ENCODE assay signal across 8 mouse cellular contexts in genomic region chr1:183344886-183345816, GRCm38 (mm10). TPM values are rescaled to one million over a fixed set of nuclear protein-coding genes. Genes with fewer than 3 reads are reported as not detected.
A peak's percentile ranks its signal among the peaks of the same experiment; 100 is the strongest.
DNase-seq lines count a peak whose midpoint lies in the region; ATAC-seq and TF ChIP-seq lines count a peak whose summit lies in the region.

No protein-coding gene starts in this region.

- H3K79me2 ChIP-seq in CH12.LX (replicated peaks; ENCODE audit: control insufficient read depth, extremely low read depth, insufficient read depth, poor library complexity, severe bottlenecking) = peaks cover 16% of the 10 kb centered on the region

- H3K9ac ChIP-seq in CH12.LX (ENCODE audit: insufficient read depth, low read depth) = peak overlapping the region; percentile 76
- peak overlapping the region; percentile 87 for H3K9ac ChIP-seq in heart, embryonic 14.5 days (ENCODE audit: low read length)
- H3K9ac ChIP-seq in liver, embryonic 13.5 days = peak overlapping the region; percentile 95
- peak overlapping the region; percentile 67 for H3K9ac ChIP-seq in stomach, embryonic 14.5 days (replicated peaks; ENCODE audit: low read depth, low read length)

- TF ChIP-seq POLR2A in CH12.LX (IDR thresholded peaks at IDR 0.05; ENCODE audit: low read depth, low read length) = peak; percentile 61

- no peak for TF ChIP-seq RAD21 in CH12.LX (IDR thresholded peaks at IDR 0.05; ENCODE audit: low read depth, low read length)

- TF ChIP-seq EP300 in CH12.LX (IDR thresholded peaks at IDR 0.05; ENCODE audit: low read length) = no peak

- in situ Hi-C loops in CH12.LX (cut with MboI; ENCODE audit: low pct_ligation_motif_present, low pct_unique_long_range_greater_than_20kb, low sequenced_read_pairs) = no loop called here

- peak overlapping the region; percentile 90 to 97 (median 95) for H3K4me3 ChIP-seq in CH12.LX (replicated peaks in 1 of 3; ENCODE audit: low read depth in 2 of 3, low read length in 2 of 3, poor library complexity in 1 of 3)
- H3K4me3 ChIP-seq in forebrain, embryonic 10.5 days = peak overlapping the region; percentile 96
- H3K4me3 ChIP-seq in heart, embryonic 14.5 days (ENCODE audit: control insufficient read depth in 1 of 2, insufficient read depth in 1 of 2, low read depth in 1 of 2, low read length in 2 of 2) = peak overlapping the region; percentile 82 to 84
- peak overlapping the region; percentile 97 for H3K4me3 ChIP-seq in liver, embryonic 13.5 days (replicated peaks)
- peak overlapping the region; percentile 63 for H3K4me3 ChIP-seq in stomach, embryonic 14.5 days (ENCODE audit: low read depth, low read length)

- peak overlapping the region; percentile 85 for H3K27ac ChIP-seq in CH12.LX (ENCODE audit: insufficient read depth, low read depth)
- peak overlapping the region; percentile 87 for H3K27ac ChIP-seq in forebrain, embryonic 10.5 days
- peak overlapping the region; percentile 53 to 73 for H3K27ac ChIP-seq in heart, embryonic 14.5 days (replicated peaks in 1 of 2; ENCODE audit: control insufficient read depth in 1 of 2, insufficient read depth in 1 of 2, low read depth in 2 of 2, low read length in 2 of 2)
- peak overlapping the region; percentile 96 for H3K27ac ChIP-seq in liver, embryonic 13.5 days
- H3K27ac ChIP-seq in stomach, embryonic 14.5 days (ENCODE audit: low read length) = peak overlapping the region; percentile 77

- DNase-seq in CH12.LX (ENCODE audit: extremely low read depth) = peak; percentile 91
- peak; percentile 81 for DNase-seq in c-Kit-positive CD71-negative TER-119-negative erythroid progenitor cells, embryonic 14.5 days (ENCODE audit: low read depth)
- peak; percentile 85 for DNase-seq in forebrain, embryonic 10.5 days (ENCODE audit: extremely low spot score, low spot score)
- DNase-seq in kidney, postnatal 14 days = peak; percentile 93
- peak; percentile 83 for DNase-seq in liver, embryonic 13.5 days
- peak; percentile 84 to 88 for DNase-seq in natural killer cell, adult 2 months (ENCODE audit: low spot score in 2 of 2)

- WGBS in forebrain, embryonic 10.5 days = under 1% methylated on average over 72 of the region's 72 CpGs
- WGBS in heart, embryonic 14.5 days = 1% methylated on average over 68 of the region's 72 CpGs
- WGBS in liver, embryonic 13.5 days (ENCODE audit: insufficient replicate concordance) = under 1% methylated on average over 72 of the region's 72 CpGs
- WGBS in stomach, embryonic 14.5 days = under 1% methylated on average over 72 of the region's 72 CpGs

- H3K9me3 ChIP-seq in CH12.LX (replicated peaks; ENCODE audit: low read length) = no peaks in the 10 kb centered on the region
- H3K9me3 ChIP-seq in forebrain, embryonic 10.5 days = no peaks in the 10 kb centered on the region
- H3K9me3 ChIP-seq in heart, embryonic 14.5 days (ENCODE audit: control insufficient read depth, low read length) = no peaks in the 10 kb centered on the region
- no peaks in the 10 kb centered on the region for H3K9me3 ChIP-seq in liver, embryonic 13.5 days (replicated peaks)
- no peaks in the 10 kb centered on the region for H3K9me3 ChIP-seq in stomach, embryonic 14.5 days (ENCODE audit: control insufficient read depth, low read depth, low read length)

- H3K4me1 ChIP-seq in CH12.LX (ENCODE audit: control insufficient read depth in 1 of 2, insufficient read depth in 2 of 2) = peaks cover 7 to 19% of the 10 kb centered on the region in 2 experiments; a peak in 3 of 4 replicates
- peaks cover 16% of the 10 kb centered on the region for H3K4me1 ChIP-seq in forebrain, embryonic 10.5 days
- peaks cover 0 to 5% of the 10 kb centered on the region in 2 experiments; a peak in 2 of 4 replicates for H3K4me1 ChIP-seq in heart, embryonic 14.5 days (ENCODE audit: control insufficient read depth in 2 of 2, insufficient read depth in 2 of 2, low read length in 2 of 2)
- H3K4me1 ChIP-seq in liver, embryonic 13.5 days (replicated peaks) = peaks cover 14% of the 10 kb centered on the region
- peaks cover 10% of the 10 kb centered on the region; the same call in 1 of the 2 replicates for H3K4me1 ChIP-seq in stomach, embryonic 14.5 days (ENCODE audit: control insufficient read depth, insufficient read depth, low read length)

- H3K4me2 ChIP-seq in CH12.LX (ENCODE audit: insufficient read depth, low read depth, poor library complexity, severe bottlenecking) = peak overlapping the region; percentile 76; the same call in 1 of the 2 replicates
- peak overlapping the region; percentile 75 for H3K4me2 ChIP-seq in heart, embryonic 14.5 days (ENCODE audit: low read length)
- H3K4me2 ChIP-seq in liver, embryonic 13.5 days = peak overlapping the region; percentile 90
- peak overlapping the region; percentile 91 for H3K4me2 ChIP-seq in stomach, embryonic 14.5 days (replicated peaks; ENCODE audit: low read depth, low read length)

- peak; percentile 94 for ATAC-seq in heart, embryonic 14.5 days (ENCODE audit: insufficient number of reproducible peaks, insufficient read depth, low FRiP score, low read depth)
- ATAC-seq in liver, embryonic 13.5 days (ENCODE audit: low read depth) = peak; percentile 94
- ATAC-seq in stomach, embryonic 14.5 days (ENCODE audit: insufficient number of reproducible peaks, insufficient read depth, low FRiP score, low read depth) = peak; percentile 95

- H3K27me3 ChIP-seq in CH12.LX (replicated peaks) = no peaks in the 10 kb centered on the region
- H3K27me3 ChIP-seq in forebrain, embryonic 10.5 days (ENCODE audit: poor library complexity, severe bottlenecking) = no peaks in the 10 kb centered on the region
- no peaks in the 10 kb centered on the region for H3K27me3 ChIP-seq in heart, embryonic 14.5 days (ENCODE audit: control insufficient read depth, insufficient read depth, low read length)
- no peaks in the 10 kb centered on the region for H3K27me3 ChIP-seq in liver, embryonic 13.5 days
- no peaks in the 10 kb centered on the region for H3K27me3 ChIP-seq in stomach, embryonic 14.5 days (ENCODE audit: control insufficient read depth, insufficient read depth, low read length)

- TF ChIP-seq CTCF in CH12.LX (conservative IDR thresholded peaks at IDR 0.05 in 1 of 2, IDR thresholded peaks at IDR 0.05 in 1 of 2; ENCODE audit: low read depth in 2 of 2, low read length in 2 of 2) = no peak

- dilution Hi-C loops in CH12.LX (cut with MboI; ENCODE audit: extremely low pct_ligation_motif_present, extremely low pct_unique_long_range_greater_than_20kb, low sequenced_read_pairs) = no loop called here

- peaks cover 27 to 59% of the 10 kb centered on the region in 2 experiments for H3K36me3 ChIP-seq in CH12.LX (replicated peaks in 1 of 2; ENCODE audit: control insufficient read depth in 1 of 2, insufficient read depth in 1 of 2, low read length in 1 of 2)
- H3K36me3 ChIP-seq in forebrain, embryonic 10.5 days (replicated peaks) = peaks cover 55% of the 10 kb centered on the region
- H3K36me3 ChIP-seq in heart, embryonic 14.5 days (ENCODE audit: control insufficient read depth, insufficient read depth, low read length) = peaks cover 50% of the 10 kb centered on the region
- peaks cover 24% of the 10 kb centered on the region for H3K36me3 ChIP-seq in liver, embryonic 13.5 days
- peaks cover 16% of the 10 kb centered on the region for H3K36me3 ChIP-seq in stomach, embryonic 14.5 days (ENCODE audit: control insufficient read depth, insufficient read depth, low read length)

TF ChIP-seq in CH12.LX, 34 proteins besides CTCF, POLR2A, EP300 and RAD21 (continues in another document):
- TF ChIP-seq ZC3H11A (IDR thresholded peaks at IDR 0.05; ENCODE audit: low read depth, low read length) (no peak), CHD2 (IDR thresholded peaks at IDR 0.05; ENCODE audit: low read length) (peak; percentile 40), UBTF (IDR thresholded peaks at IDR 0.05; ENCODE audit: low read depth, low read length) (no peak), ZNF384 (IDR thresholded peaks at IDR 0.05; ENCODE audit: low read depth, low read length) (no peak), MAZ (IDR thresholded peaks at IDR 0.05; ENCODE audit: low read depth, low read length) (peak; percentile 35; the same call in 1 of the 2 replicates)

RNA-seq across cellular contexts. Expression of gene Mia3, which starts 24.2 kb away (rescaled TPM):
- 95.3 and 112 TPM in 2 replicates for total RNA-seq in CH12.LX (2012; rRNA removed)
- total RNA-seq in CH12.LX (2014; rRNA removed) = 49.3 and 51.2 TPM in 2 replicates
- polyA plus RNA-seq in CH12.LX (2012; ENCODE audit: insufficient read length, low read depth) = 70.1 and 80.9 TPM in 2 replicates
- polyA plus RNA-seq in forebrain, embryonic 10.5 days (2016; fragmentation: Nextera tagmentation; extraction: Ambion mirVana) = 90.9 and 97.9 TPM in 2 replicates
- 71.9 and 76.2 TPM in 2 replicates for polyA plus RNA-seq in heart, embryonic 14.5 days (2014; fragmentation: Nextera tagmentation; extraction: Ambion mirVana)
- 29.8 and 37.0 TPM in 2 replicates for polyA plus RNA-seq in liver, embryonic 13.5 days (2015; fragmentation: Nextera tagmentation; extraction: Ambion mirVana)
- 106 and 120 TPM in 2 replicates for polyA plus RNA-seq in stomach, embryonic 14.5 days (2014; fragmentation: Nextera tagmentation; extraction: Ambion mirVana)

RNA-seq across cellular contexts. Expression of gene Taf1a, which starts 43.6 kb away (rescaled TPM):
- 12.3 and 18.0 TPM in 2 replicates for total RNA-seq in CH12.LX (2012; rRNA removed)
- 20.6 and 21.9 TPM in 2 replicates for total RNA-seq in CH12.LX (2014; rRNA removed)
- polyA plus RNA-seq in CH12.LX (2012; ENCODE audit: insufficient read length, low read depth) = 24.8 and 27.2 TPM in 2 replicates
- 22.1 and 24.5 TPM in 2 replicates for polyA plus RNA-seq in forebrain, embryonic 10.5 days (2016; fragmentation: Nextera tagmentation; extraction: Ambion mirVana)
- polyA plus RNA-seq in heart, embryonic 14.5 days (2014; fragmentation: Nextera tagmentation; extraction: Ambion mirVana) = 15.1 TPM in 2 replicates
- 6.2 and 7.6 TPM in 2 replicates for polyA plus RNA-seq in liver, embryonic 13.5 days (2015; fragmentation: Nextera tagmentation; extraction: Ambion mirVana)
- 23.2 and 24.7 TPM in 2 replicates for polyA plus RNA-seq in stomach, embryonic 14.5 days (2014; fragmentation: Nextera tagmentation; extraction: Ambion mirVana)

RNA-seq across cellular contexts. Expression of gene Brox, which starts 48.1 kb away (rescaled TPM):
- total RNA-seq in CH12.LX (2012; rRNA removed) (21.0 and 21.8 TPM in 2 replicates), CH12.LX (2014; rRNA removed) (37.8 and 44.7 TPM in 2 replicates)
- polyA plus RNA-seq in CH12.LX (2012; ENCODE audit: insufficient read length, low read depth) = 19.8 and 20.4 TPM in 2 replicates
- polyA plus RNA-seq in forebrain, embryonic 10.5 days (2016; fragmentation: Nextera tagmentation; extraction: Ambion mirVana) = 35.5 and 36.4 TPM in 2 replicates
- 45.4 and 50.0 TPM in 2 replicates for polyA plus RNA-seq in heart, embryonic 14.5 days (2014; fragmentation: Nextera tagmentation; extraction: Ambion mirVana)
- 17.4 and 22.1 TPM in 2 replicates for polyA plus RNA-seq in liver, embryonic 13.5 days (2015; fragmentation: Nextera tagmentation; extraction: Ambion mirVana)
- polyA plus RNA-seq in stomach, embryonic 14.5 days (2014; fragmentation: Nextera tagmentation; extraction: Ambion mirVana) = 47.0 and 48.1 TPM in 2 replicates

RNA-seq across cellular contexts. Expression of gene Aida, which starts 48.8 kb away (rescaled TPM):
- total RNA-seq in CH12.LX (2012; rRNA removed) (11.0 and 15.8 TPM in 2 replicates), CH12.LX (2014; rRNA removed) (31.6 and 32.8 TPM in 2 replicates)
- polyA plus RNA-seq in CH12.LX (2012; ENCODE audit: insufficient read length, low read depth) = 41.7 and 45.2 TPM in 2 replicates
- 46.1 and 47.7 TPM in 2 replicates for polyA plus RNA-seq in forebrain, embryonic 10.5 days (2016; fragmentation: Nextera tagmentation; extraction: Ambion mirVana)
- 14.5 and 18.7 TPM in 2 replicates for polyA plus RNA-seq in heart, embryonic 14.5 days (2014; fragmentation: Nextera tagmentation; extraction: Ambion mirVana)
- 21.3 and 24.5 TPM in 2 replicates for polyA plus RNA-seq in liver, embryonic 13.5 days (2015; fragmentation: Nextera tagmentation; extraction: Ambion mirVana)
- polyA plus RNA-seq in stomach, embryonic 14.5 days (2014; fragmentation: Nextera tagmentation; extraction: Ambion mirVana) = 28.3 and 30.0 TPM in 2 replicates

Comparison
In these comparisons a context has a peak if more than half of its experiments do, and no peak if none do; other contexts are left out.
1. Peak in every context shown above with its lines: DNase-seq, ATAC-seq, H3K4me3 ChIP-seq and H3K27ac ChIP-seq.